Mouse (Mus musculus): ENCODE measurements around the gene Mgp.

The Mgp gene

GRCm38 (mm10) chr6:136852348-136852747 lies 23.3 kb downstream of the Mgp start:
- no peak for DNase-seq (ENCODE audit: low read depth, low spot score)

- DNase-seq (ENCODE audit: low read depth, low spot score) = no peak
These were observed 25.4 kb downstream of the Mgp start for GRCm38 (mm10) chr6:136850267-136850666.

- peak; percentile 58 for DNase-seq (ENCODE audit: low read depth, low spot score)
These were observed 26.7 kb downstream of the Mgp start for GRCm38 (mm10) chr6:136848971-136849370.

- no peak for DNase-seq (ENCODE audit: low read depth, low spot score)
These were observed 27.2 kb downstream of the Mgp start for GRCm38 (mm10) chr6:136848399-136848798.

- DNase-seq (ENCODE audit: low read depth, low spot score) = peak; percentile 79
These were observed 27.8 kb downstream of the Mgp start for GRCm38 (mm10) chr6:136847790-136848189.

- DNase-seq (ENCODE audit: low read depth, low spot score) = no peak
These were observed 28.4 kb downstream of the Mgp start for GRCm38 (mm10) chr6:136847267-136847666.

- no peak for DNase-seq (ENCODE audit: low read depth, low spot score)
These were observed 29.7 kb downstream of the Mgp start for GRCm38 (mm10) chr6:136845706-136846480.

GRCm38 (mm10) chr6:136844903-136845302 lies 30.7 kb downstream of the Mgp start:
- DNase-seq (ENCODE audit: low read depth, low spot score) = no peak

- no peak for DNase-seq (ENCODE audit: low read depth, low spot score)
These were observed 38.3 kb downstream of the Mgp start for GRCm38 (mm10) chr6:136837323-136837722.

GRCm38 (mm10) chr6:136835352-136835751 lies 40.3 kb downstream of the Mgp start, which contains the start of gene Smco3:
TSS of gene Smco3 (minus strand) at chr6:136835452.
- DNase-seq (ENCODE audit: low read depth, low spot score) = no peak

GRCm38 (mm10) chr6:136831712-136832111 lies 43.9 kb downstream of the Mgp start:
- DNase-seq (ENCODE audit: low read depth, low spot score) = no peak

GRCm38 (mm10) chr6:136828681-136829080 lies 46.9 kb downstream of the Mgp start:
- no peak for DNase-seq (ENCODE audit: low read depth, low spot score)

- DNase-seq (ENCODE audit: low read depth, low spot score) = peak; percentile 99
These were observed 47.6 kb downstream of the Mgp start, which contains the start of gene Wbp11 for GRCm38 (mm10) chr6:136827881-136828561. TSS of gene Wbp11 (minus strand) at chr6:136828233.

- peak; percentile 84 for DNase-seq (ENCODE audit: low read depth, low spot score)
These were observed 48.1 kb downstream of the Mgp start, which contains the start of gene BC049715 for GRCm38 (mm10) chr6:136827516-136827880. TSS of gene BC049715 (plus strand) at chr6:136827626.

- DNase-seq (ENCODE audit: low read depth, low spot score) = no peak
These were observed 48.5 kb downstream of the Mgp start for GRCm38 (mm10) chr6:136827116-136827515.

- DNase-seq (ENCODE audit: low read depth, low spot score) = no peak
These were observed 50.6 kb downstream of the Mgp start for GRCm38 (mm10) chr6:136824987-136825386.

All from R1 (cell line).